Mouse (Mus musculus) embryo, embryonic 10 days (tissue): ENCODE measurements around the gene Tfip11.
A peak's percentile ranks its signal among the peaks of the same experiment; 100 is the strongest.

Source experiments
- DNase-seq: peaks from one replicate; pipeline ENCODE4 v3.0.0-alpha.2; 2015; ENCODE audit warnings: low spot score

The Tfip11 gene

GRCm38 (mm10) chr5:112364184-112364797 lies 38.1 kb downstream of the Tfip11 start:
- no peak for DNase-seq

DNA sequence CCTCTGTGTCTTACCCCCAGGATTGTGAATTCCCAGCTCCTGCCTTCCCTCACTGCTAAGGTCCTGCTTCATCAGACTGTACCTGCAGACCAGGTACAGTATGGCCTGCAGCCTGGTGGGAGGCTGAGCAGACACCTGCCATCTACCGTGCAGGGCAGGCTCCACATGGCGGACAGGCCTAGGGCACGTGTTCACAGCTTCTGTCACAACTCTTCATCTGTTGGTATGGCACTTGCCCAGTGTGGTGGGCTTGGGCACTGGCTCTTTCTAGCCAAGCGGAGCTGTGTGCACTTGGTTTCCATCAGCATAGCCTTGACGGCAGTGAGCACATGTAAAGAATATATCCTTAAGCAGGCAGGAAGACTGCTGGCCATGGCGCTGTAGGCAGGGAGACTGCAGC lies 40.7 kb downstream of the Tfip11 start:
- no peak for DNase-seq

DNA sequence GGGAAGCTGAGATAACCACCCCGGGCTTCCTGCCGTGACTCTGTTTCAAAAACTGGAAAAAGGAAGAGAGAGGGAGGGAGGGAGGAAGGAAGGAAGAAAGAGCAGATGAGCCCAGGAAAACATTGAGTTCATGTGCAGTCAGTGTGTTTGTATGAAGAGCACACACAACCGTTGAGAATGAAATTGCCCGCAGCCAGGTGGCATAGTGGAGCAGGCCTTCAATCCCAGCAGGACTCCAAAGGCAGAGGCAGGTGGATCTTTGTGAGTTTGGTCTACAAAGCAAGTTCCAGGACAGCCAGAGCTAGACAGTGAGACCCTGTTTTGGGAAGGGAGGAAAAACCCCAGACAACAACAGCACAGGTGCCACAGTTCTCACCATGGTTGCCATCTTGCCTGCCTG lies 41.2 kb downstream of the Tfip11 start:
- no peak for DNase-seq

DNA sequence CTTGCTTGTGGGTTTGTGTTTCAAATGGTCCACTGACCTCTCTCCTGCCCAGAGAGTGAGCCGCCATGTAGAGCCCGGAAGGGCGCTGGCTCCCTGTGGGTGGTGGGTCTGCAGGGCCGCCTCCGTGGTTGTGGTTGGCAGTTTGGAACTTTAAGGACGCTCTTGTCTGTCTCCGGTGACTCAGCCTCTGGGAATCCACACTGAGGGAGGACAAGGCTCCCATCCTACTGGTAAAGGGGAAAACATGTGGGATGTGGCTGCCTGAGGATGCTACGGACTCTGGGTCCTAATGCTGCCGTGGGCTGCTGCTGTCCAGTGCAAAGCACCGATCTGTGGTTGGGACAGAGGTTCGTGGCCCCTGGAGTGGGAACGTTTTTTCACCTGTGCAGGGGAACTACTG lies 41.8 kb downstream of the Tfip11 start:
- DNase-seq, result no peak

DNA sequence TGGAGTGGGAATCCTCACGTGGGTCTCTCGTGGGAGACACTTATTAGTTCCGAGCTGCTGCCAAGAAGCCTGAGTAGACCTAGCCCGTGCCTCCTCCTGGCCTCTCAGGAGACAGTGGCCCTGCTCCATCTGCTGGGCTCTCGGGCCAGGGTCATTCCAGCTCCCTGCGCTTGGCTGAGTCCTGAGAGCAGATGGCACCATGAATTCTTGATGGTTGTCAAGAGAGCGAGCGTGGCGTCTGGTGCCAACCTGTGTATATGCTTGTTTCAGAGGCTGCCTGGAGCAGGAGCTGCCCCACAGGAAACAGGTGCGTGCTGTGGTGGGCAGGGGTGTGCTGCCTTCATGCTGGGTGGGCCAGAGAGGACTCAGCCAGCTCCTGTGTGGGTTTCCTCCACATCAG lies 42.5 kb downstream of the Tfip11 start:
- no peak for DNase-seq

DNA sequence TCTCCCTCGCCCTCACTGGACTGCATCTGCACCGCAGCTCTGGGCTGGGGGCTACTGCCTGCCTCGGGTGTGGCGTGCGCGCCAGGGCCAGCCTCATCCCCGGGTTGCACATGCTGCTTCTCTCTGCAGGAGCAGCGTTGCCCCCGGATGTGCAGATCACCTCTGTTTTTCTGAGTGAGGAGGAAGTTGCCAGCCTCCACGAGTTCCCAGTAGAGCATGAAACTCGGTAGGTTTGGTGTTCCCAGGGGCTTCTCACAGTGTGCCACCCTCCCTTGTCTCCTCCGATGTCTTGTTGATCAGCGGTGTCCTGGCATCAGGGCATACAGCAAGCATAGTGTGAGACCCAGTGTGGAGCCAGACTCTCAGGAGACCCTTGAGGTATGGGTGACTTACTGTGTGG lies 43.2 kb downstream of the Tfip11 start:
- no peak for DNase-seq

GRCm38 (mm10) chr5:112370236-112370813 lies 44.2 kb downstream of the Tfip11 start:
- DNase-seq, result no peak

GRCm38 (mm10) chr5:112371933-112372332 lies 45.8 kb downstream of the Tfip11 start:
- DNase-seq, result peak; percentile 71

DNA sequence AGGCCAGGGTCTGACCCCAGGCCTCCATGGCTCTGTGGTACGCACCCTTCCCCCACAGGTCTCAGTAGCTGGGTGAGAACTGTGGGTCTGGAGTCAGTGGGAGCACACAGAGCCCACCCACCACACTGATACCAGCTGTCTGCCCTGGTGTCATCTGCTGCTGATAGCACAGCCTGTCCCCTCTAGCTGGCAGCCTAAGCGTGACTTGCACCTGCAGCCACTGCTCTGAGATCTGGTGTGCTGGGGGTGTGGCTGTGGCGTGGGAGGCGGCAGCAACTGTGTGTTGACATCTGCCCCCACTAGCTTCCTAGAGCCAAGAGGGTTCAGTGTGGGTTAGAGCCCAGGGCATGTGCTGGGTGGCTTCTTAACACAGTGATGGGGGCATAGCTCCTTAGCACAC lies 50.0 kb downstream of the Tfip11 start:
- no peak for DNase-seq

- no peak for DNase-seq
Measured at GRCm38 (mm10) chr5:112377380-112377779, 51.2 kb downstream of the Tfip11 start.

- DNase-seq, result no peak
Measured at GRCm38 (mm10) chr5:112378716-112379115, 52.6 kb downstream of the Tfip11 start.

DNA sequence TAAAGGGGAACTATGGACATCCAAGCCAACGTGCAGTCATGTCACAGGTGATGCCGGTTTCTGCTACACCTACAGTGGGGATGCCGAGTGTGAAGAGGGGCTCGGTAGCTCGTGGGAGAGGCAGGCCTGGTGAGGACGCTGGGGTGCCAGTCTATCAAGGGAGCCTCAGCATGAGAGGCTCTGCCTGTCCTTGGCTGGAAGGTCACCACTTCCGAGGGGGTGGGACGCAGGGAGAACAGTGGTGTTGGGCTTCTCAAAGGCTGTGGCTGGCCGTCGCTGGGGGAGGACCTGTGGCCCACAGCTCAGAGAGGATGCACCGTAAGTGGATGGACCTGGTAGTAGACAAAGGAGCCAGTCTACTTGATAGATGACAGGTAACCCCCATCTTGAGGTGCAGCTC lies 55.0 kb downstream of the Tfip11 start:
- no peak for DNase-seq

GRCm38 (mm10) chr5:112382042-112382441 lies 55.9 kb downstream of the Tfip11 start:
- DNase-seq, result no peak

DNA sequence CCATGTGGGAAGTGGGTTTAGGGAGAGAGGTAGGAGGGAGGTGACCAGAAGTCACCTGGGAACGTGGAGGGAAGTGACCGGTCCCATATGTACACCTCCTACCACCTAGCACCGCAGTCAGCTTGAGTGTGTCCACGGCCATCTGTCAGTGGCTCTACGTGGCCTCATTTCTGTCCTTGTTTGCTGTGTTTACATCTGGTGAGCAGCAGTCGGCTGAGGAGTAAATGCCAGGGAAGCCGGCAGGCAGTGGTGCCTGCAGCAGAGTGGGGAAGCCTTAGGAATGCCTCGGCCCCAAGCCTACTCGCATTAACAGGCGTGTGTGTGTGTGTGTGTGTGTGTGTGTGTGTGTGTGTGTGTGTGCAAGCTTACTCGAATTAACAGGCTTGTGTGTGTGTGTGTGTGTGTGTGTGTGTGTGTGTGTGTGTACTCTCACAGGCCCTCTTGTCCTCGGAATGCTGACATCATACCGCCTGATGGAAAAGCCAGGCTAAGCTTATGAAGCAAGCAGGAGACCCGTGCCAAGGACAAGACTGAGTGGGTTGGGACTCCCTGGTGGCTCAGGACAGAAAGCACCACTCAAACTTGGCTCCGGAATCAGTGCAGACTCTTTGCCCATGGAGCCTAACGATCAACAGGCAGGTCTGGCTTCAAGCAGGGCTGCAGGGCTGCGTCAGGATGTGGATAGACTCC lies 56.6 kb downstream of the Tfip11 start:
- DNase-seq, result no peak

GRCm38 (mm10) chr5:112384805-112385472 lies 58.8 kb downstream of the Tfip11 start:
- no peak for DNase-seq

DNA sequence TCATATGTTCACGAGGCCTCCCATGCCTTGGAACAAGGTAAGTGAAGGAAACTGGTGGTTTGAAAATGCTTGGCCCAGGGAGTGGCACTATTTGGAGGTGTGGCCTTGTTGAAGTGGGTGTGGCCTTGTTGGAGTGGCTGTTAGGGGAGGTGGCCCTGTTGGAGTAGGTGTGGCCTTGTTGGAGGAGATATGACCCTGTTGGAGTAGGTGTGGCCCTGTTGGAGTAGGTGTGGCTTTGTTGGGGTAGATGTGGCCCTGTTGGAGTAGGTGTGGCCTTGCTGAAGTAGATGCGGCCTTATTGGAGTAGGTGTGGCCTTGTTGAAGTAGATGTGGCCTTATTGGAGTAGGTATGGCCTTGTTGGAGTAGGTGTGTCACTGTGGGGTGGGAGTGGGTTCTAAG lies 59.8 kb downstream of the Tfip11 start:
- DNase-seq, result no peak
